Mouse (Mus musculus) midbrain, embryonic 10.5 days (tissue): ENCODE data around the gene Bnip2. TPM values are rescaled to one million over a fixed set of nuclear protein-coding genes. Genes with fewer than 3 reads are reported as not detected.

Source experiments
- DNase-seq: peaks from one replicate; pipeline ENCODE4 v3.0.0-alpha.2; 2017; ENCODE audit warnings: low spot score
- H3K27ac ChIP-seq: fragments of 300-500 bp; sonication (generic); replicated peaks from 2 replicates; pipeline ENCODE4 v1.5.1; 2016; ENCODE audit warnings: mild to moderate bottlenecking
- H3K27me3 ChIP-seq: fragments of 300-500 bp; sonication (generic); 2 replicates; pipeline ENCODE4 v1.6.1; 2016; ENCODE audit warnings: low read depth, mild to moderate bottlenecking; ENCODE audit not compliant: poor library complexity, severe bottlenecking
- H3K36me3 ChIP-seq: fragments of 300-500 bp; sonication (generic); 2 replicates; pipeline ENCODE4 v1.6.1; 2016; ENCODE audit warnings: mild to moderate bottlenecking, moderate library complexity
- H3K4me1 ChIP-seq: fragments of 300-500 bp; sonication (generic); 2 replicates; pipeline ENCODE4 v1.6.1; 2016
- H3K4me3 ChIP-seq: fragments of 300-500 bp; sonication (generic); 2 replicates; pipeline ENCODE4 v1.5.1; 2016; ENCODE audit warnings: mild to moderate bottlenecking, moderate library complexity
- H3K9me3 ChIP-seq: fragments of 300-500 bp; sonication (generic); replicated peaks from 2 replicates; pipeline ENCODE4 v1.6.1; 2016; ENCODE audit warnings: mild to moderate bottlenecking
- WGBS: fragments of 180-500 bp; shearing (Covaris S2); methylation state at CpG from one replicate; pipeline ENCODE4 v1.1.7; 2016; 5-methylcytosine and 5-hydroxymethylcytosine counted together
- polyA plus RNA-seq: library from polyadenylated mRNA; unstranded; fragments of >200 nt; fragmentation: Nextera tagmentation; extraction: Ambion mirVana; gene quantifications from 2 replicates; pipeline ENCODE4 v1.2.1, GENCODE M21; 2016

Gene Bnip2
- polyA plus RNA-seq, 1 experiment from 2014 or later = 102 TPM

DNA sequence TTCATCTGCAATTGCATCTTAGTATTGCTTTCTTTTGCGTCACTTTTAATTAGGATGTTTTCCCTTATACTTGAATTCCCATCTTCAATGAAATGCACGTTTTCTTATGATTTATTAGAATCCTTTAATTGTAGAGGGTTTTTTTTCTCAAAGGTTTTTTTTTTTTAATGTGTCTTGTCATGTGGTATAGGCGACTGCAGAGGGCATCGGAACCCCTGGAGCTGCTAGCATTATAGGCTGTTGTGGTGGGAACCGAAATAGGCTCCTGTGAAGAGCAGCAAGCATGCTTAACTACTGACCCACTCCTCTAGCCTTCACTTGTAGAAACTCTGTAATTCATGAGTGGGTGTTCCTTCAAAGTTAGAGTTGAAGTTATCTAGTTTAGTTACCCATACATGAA lies 1.1 kb downstream of the Bnip2 start:
- peak overlapping the region; percentile 82 for H3K4me3 ChIP-seq
- peaks cover 17% of the 10 kb centered on the region for H3K4me1 ChIP-seq
- peak overlapping the region; percentile 95 for H3K27ac ChIP-seq
- H3K9me3 ChIP-seq = no peaks in the 10 kb centered on the region
- H3K36me3 ChIP-seq = peaks cover 38% of the 10 kb centered on the region
- H3K27me3 ChIP-seq = no peaks in the 10 kb centered on the region
- WGBS = 12% methylated on average over 5 of the region's 5 CpGs
- DNase-seq = no peak

DNA sequence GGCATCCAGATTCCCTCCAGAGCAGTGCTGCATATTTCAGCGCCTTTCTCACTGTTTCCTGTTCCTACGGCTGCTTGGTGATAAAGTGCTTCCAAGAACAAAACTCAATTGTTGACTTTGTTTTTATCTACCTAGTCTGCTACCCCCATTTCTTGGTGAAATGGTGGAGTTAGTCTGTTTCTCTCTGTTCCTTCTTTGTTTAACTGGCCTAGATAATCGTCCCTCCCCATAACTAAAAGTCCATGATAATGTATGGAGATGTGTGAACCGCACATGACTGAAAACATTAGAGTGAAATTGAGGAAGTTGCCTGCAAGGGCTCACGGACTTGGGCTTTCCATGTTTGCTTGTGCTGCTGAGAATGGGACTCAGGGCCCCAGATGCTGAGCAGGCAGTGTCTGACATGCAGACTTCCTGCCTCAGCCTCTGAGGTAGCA lies 3.6 kb downstream of the Bnip2 start:
- WGBS = 88% methylated on average over 5 of the region's 5 CpGs
- no peak for DNase-seq
- Histone ChIP-seq H3K9me3 (no peaks in the 10 kb centered on the region), H3K4me1 (peaks cover 17% of the 10 kb centered on the region), H3K4me3 (no peak overlapping the region), H3K36me3 (peaks cover 62% of the 10 kb centered on the region), H3K27ac (no peak overlapping the region), H3K27me3 (no peaks in the 10 kb centered on the region)

DNA sequence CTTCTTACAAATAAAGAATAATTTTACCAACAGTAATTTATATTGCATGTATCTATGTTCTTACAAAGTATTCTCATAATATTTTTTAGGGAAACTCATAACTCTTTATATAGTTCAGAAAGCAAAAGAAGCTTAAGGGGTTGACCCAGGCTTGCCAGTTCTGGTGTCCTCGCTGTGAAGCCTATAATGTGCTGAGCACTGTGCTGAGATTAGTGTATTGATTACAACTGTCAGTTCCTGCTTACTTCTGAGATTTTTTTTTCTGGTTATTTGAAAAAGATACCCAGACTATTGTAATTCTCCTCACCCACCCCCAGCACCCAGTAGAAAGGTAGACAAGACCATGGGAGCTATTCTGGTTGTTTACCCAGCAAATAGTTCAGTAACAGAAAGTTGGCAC lies 4.2 kb downstream of the Bnip2 start:
- Histone ChIP-seq H3K4me3 (no peak overlapping the region), H3K4me1 (peaks cover 17% of the 10 kb centered on the region), H3K9me3 (no peaks in the 10 kb centered on the region), H3K27ac (no peak overlapping the region), H3K27me3 (no peaks in the 10 kb centered on the region), H3K36me3 (peaks cover 68% of the 10 kb centered on the region)
- 84% methylated on average over 1 of the region's 1 CpGs for WGBS
- DNase-seq = no peak

DNA sequence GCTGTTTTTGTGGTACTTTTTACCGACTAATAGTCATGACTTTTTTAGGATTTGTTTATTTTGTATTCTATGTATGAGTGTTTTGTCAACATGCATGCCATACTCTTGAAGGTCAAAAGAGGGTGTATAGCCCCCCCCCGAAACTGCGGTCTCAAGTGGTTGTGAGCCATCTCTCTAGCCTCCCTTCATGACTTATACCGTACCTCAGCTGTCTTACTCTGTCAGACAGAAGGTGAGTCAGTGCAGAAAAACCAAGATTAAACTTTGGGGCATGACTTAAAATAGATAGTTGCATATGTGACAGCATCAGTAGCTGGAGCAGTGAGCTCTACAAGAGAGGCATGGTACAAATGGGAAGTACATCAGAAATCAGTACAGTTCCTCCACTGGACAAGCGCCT lies 5.3 kb downstream of the Bnip2 start:
- H3K4me3 ChIP-seq = no peak overlapping the region
- no peaks in the 10 kb centered on the region for H3K9me3 ChIP-seq
- peaks cover 78% of the 10 kb centered on the region for H3K36me3 ChIP-seq
- DNase-seq = no peak
- peaks cover 12% of the 10 kb centered on the region for H3K4me1 ChIP-seq
- H3K27me3 ChIP-seq = no peaks in the 10 kb centered on the region
- no peak overlapping the region for H3K27ac ChIP-seq
- 95% methylated on average over 5 of the region's 5 CpGs for WGBS

DNA sequence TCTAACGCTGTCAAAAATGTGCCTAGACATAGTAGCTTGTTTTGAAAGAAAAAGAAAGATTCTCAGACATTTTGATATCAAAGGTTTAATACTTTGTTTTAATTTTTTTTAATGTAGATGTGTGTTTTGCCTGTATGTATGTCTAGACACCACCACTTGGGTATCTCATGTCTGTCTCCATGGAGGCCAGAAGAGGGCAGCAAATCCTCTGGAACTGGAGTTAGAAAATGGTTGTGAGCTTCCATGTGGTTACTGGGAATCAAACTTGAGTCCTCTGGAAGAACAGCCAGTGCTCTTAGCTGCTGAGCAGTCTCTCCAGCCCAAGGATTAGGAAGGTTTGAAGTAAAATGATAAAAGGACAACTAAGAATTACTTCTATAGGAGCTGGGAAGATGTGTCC lies 10.1 kb downstream of the Bnip2 start:
- 85% methylated on average over 1 of the region's 1 CpGs for WGBS
- H3K36me3 ChIP-seq = peaks cover 98% of the 10 kb centered on the region
- H3K9me3 ChIP-seq = no peaks in the 10 kb centered on the region
- H3K27me3 ChIP-seq = no peaks in the 10 kb centered on the region
- no peak overlapping the region for H3K27ac ChIP-seq
- no peak for DNase-seq
- no peaks in the 10 kb centered on the region for H3K4me1 ChIP-seq
- H3K4me3 ChIP-seq = no peak overlapping the region

DNA sequence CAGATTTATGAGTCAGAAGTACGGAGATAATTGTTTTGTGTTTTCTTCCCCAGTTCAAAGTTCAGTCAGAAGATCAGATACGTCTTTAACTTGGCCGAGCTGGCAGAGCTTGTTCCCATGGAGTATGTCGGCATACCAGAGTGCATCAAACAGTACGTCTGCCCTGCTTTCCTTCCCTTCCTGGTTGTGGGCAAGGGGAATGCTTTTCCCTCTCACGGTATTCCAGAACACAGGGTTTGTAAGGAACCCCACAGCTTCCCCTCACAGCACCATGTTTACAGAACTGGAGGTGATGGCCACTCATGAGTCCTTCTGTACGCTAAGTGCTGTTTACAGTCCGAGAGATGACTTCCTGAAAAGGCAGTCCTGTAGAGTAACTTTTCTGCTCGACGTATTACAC lies 14.2 kb downstream of the Bnip2 start:
- Histone ChIP-seq H3K4me1 (no peaks in the 10 kb centered on the region), H3K4me3 (no peak overlapping the region), H3K27me3 (no peaks in the 10 kb centered on the region), H3K27ac (no peak overlapping the region), H3K36me3 (peaks cover 100% of the 10 kb centered on the region), H3K9me3 (no peaks in the 10 kb centered on the region)
- WGBS = 93% methylated on average over 10 of the region's 10 CpGs
- DNase-seq = no peak

DNA sequence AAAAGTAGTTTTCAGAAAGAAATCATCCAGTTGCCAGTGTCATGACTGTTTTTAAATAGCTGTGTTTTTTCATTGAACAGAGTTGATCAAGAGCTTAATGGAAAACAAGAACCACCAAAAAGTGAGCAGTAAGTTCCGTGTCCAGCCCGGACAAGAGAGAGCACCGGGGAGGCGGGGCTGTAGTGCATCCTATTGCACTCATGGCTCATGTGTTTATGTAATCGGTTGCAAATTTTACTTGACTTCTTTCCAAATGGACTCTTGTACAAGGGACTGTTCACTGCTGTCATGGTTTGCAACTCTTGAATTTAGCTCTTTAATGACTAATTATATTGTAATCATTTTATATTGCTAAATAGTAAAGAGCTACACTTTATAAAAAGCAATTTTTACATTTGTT lies 17.7 kb downstream of the Bnip2 start:
- H3K9me3 ChIP-seq = no peaks in the 10 kb centered on the region
- WGBS = 96% methylated on average over 5 of the region's 5 CpGs

DNA sequence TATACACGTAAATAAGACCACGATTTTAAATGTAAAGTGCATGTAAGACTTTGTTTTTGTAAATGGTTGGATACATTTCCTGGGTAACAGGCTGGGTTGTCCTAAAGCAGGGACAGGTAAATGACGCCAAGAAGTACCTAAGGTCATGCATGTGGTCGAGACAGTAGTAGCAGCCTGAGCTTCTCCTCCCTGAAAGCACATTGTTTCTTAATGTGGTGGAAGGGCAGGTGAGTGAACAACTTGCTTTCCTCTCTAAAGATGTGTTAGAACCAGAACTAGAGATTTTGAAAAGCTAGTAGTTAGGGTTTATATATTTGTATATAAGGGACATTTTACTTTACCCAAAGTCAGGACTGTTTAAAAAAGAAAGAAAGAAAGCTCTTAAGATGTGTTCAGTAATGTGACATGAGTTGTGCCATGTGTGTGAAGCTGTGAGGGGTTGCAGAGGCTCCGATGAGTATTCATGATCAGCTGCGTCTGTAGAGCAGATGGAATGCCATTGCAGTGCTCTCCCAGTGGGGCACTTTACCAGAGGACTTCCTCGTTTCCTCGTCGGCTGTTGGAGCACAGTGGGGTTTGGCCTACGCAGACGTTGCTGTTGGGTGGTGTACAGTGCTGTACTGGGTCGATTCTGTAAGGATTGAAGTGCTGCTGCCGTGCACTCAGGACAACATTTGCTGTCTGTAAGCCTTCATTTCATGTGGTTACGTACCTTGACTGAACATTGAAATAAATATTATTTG lies 18.4 kb downstream of the Bnip2 start:
- Histone ChIP-seq H3K4me3 (no peak overlapping the region), H3K27me3 (no peaks in the 10 kb centered on the region), H3K9me3 (no peaks in the 10 kb centered on the region), H3K36me3 (peaks cover 87% of the 10 kb centered on the region), H3K27ac (no peak overlapping the region), H3K4me1 (peaks cover 4% of the 10 kb centered on the region; the same call in 1 of the 2 replicates)
- DNase-seq = no peak
- WGBS = 92% methylated on average over 14 of the region's 14 CpGs

More for the DNA sequence above, 17.7 kb downstream of the Bnip2 start:
- Histone ChIP-seq H3K4me3 (no peak overlapping the region), H3K27ac (no peak overlapping the region), H3K36me3 (peaks cover 94% of the 10 kb centered on the region), H3K4me1 (peaks cover 2% of the 10 kb centered on the region; the same call in 1 of the 2 replicates), H3K27me3 (no peaks in the 10 kb centered on the region)
- no peak for DNase-seq

DNA sequence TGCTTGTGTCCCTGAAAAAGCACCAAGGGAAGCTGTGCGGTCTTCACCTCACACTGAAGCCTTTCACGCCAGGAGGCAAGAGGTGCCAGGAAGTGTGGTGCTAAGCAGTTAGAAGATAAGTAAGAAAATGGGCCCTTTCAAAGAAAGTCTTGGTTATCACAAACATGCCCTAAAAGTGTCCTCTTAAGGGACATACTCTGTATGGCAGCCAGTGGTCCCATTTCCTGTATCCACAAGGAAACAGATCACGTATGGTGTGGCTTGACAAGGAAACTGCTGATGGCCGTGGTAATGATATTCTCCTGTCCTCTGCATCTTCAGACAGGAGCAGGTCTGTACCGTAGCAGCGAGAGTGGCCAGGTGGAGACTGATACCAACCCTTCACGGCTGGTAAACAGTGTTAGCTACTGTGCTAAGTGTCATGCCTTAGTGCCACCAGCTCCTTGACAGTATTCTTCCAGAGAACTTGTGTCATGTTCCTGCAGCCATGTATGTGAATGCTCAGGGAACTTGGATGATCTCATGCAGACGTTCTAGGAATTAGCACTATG lies 20.6 kb downstream of the Bnip2 start:
- DNase-seq = no peak
- peaks cover 66% of the 10 kb centered on the region for H3K36me3 ChIP-seq
- no peak overlapping the region for H3K27ac ChIP-seq
- H3K27me3 ChIP-seq = no peaks in the 10 kb centered on the region
- 89% methylated on average over 8 of the region's 8 CpGs for WGBS
- H3K4me3 ChIP-seq = no peak overlapping the region
- H3K4me1 ChIP-seq = peaks cover 21% of the 10 kb centered on the region
- no peaks in the 10 kb centered on the region for H3K9me3 ChIP-seq

DNA sequence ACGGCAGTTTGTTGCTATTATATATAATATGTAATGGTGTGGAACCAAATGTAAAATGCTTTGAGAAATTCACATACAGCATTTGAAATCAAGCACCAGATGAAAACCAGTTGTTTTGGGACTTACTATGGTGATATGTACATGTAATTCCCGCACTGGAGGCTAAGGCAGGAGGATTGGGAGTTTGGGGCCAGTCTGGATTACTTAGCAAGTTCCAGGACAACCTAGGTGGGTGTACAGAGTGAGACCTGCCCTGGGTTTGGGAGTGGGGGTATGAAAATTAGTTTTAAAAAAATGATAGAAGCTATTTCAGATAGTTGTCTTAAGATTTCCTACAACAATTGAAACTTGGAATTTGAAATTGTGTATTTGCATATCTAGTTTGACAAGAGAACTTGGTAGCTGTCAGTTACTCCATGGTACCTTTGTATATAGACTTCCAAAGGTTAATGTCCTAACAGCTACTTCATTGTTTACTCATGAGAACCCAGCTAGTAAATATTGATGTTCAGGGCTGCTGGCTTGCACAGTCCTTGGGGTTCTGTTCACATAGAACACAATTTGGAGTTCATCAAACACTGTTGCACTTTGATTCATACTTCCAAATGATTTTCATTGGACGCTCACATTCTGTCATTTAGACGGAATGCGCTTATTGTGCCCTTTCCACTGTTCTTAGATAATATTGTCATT lies 21.7 kb downstream of the Bnip2 start:
- Histone ChIP-seq H3K36me3 (peaks cover 63% of the 10 kb centered on the region), H3K27me3 (no peaks in the 10 kb centered on the region), H3K27ac (no peak overlapping the region), H3K4me3 (no peak overlapping the region), H3K4me1 (peaks cover 21% of the 10 kb centered on the region), H3K9me3 (no peaks in the 10 kb centered on the region)
- no peak for DNase-seq
- 96% methylated on average over 5 of the region's 5 CpGs for WGBS

DNA sequence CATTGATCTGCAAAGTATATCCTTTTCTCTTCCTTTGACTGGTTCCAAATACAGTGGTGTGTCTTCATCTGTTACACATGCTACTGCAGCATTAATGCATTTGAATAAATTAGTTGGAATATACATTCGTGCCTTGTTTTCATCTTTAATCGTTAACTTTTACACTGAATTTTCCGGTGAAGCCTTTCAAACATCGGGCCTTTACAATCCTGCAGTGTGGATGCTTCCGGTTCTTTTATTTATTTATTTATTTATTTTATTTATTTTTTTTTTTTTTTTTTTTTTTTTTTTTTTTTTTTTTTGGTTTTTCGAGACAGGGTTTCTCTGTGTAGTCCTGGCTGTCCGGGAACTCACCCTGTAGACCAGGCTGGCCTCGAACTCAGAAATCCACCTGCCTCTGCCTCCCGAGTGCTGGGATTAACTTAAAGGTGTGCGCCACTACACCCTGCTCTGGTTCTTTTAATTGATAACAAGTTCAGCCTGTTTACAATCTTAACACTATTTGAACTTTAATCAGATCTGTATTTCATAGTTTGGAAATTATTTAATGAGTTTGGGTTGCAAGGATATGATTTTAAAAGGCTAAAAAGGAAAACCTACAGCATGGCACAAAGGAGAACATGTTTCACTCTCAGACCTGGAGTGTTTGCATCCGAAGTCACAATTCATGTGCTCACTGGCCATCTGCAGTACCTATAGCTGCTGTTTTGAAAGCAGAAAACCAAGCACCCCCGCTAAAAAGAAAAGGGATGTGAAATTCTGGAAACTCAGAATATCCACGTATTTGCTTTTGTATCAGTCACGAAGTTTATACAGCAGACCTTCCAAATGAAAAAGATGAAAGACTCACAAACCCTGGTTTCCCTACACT lies 22.5 kb downstream of the Bnip2 start:
- Histone ChIP-seq H3K4me3 (peak overlapping the region; percentile 93), H3K9me3 (no peaks in the 10 kb centered on the region), H3K36me3 (peaks cover 62% of the 10 kb centered on the region), H3K27me3 (no peaks in the 10 kb centered on the region), H3K4me1 (peaks cover 21% of the 10 kb centered on the region), H3K27ac (peak overlapping the region; percentile 98)
- DNase-seq = no peak
- 71% methylated on average over 14 of the region's 14 CpGs for WGBS

DNA sequence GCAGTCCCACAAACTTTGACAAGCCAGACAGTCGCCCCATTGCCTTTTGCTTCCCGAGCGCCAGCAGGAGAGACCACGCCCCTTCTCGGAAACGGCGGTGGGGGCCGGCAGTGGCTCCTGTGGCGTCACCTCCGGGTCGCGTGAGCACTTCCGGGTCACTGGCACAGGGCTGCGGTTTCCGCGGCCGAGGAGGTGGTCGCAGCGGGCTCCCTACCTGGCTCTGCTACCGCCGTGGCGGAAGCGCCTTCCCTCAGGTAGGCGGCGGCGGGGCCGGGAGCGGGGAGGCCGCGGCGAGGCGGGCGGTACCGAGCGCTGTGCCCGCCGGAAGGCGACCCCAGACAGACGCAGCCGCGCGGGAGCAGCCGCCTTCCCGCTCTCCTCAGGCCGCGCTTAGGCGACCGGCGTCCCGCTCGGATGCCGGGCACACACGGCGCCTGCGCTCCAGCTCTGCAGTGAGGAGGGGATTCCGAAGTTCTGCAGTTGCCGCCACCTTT lies 23.2 kb downstream of the Bnip2 start, which contains the start of gene Gtf2a2:
TSS of gene Gtf2a2 (plus strand) at position 143 of the 494 bp plus-strand sequence.
- no peaks in the 10 kb centered on the region for H3K27me3 ChIP-seq
- DNase-seq = peak; percentile 94
- peaks cover 61% of the 10 kb centered on the region for H3K36me3 ChIP-seq
- H3K9me3 ChIP-seq = no peaks in the 10 kb centered on the region
- H3K27ac ChIP-seq = peak within 1 kb of the TSS; percentile 98
- peak within 1 kb of the TSS; percentile 93 for H3K4me3 ChIP-seq
- peaks cover 21% of the 10 kb centered on the region for H3K4me1 ChIP-seq
- under 1% methylated on average over 57 of the region's 57 CpGs for WGBS
